Mouse (Mus musculus) heart, postnatal 36 days (tissue): ENCODE results near the gene Sh3glb1. TPM values are rescaled to one million over a fixed set of nuclear protein-coding genes. Genes with fewer than 3 reads are reported as not detected.

ENCODE experiments used
- total RNA-seq, 2 experiments: library from RNA; stranded (reverse); gene quantifications; 2 replicates each; pipeline ENCODE4 v1.2.3; 2021

Sh3glb1 gene
- total RNA-seq, 2 experiments from 2014 or later, result 372 to 397 TPM

Other genes starting within 250 kb of the Sh3glb1 start
- 10 to 100 TPM in 1 of 2 experiments, 1 to 10 TPM in 1; 8.8 to 11.2 TPM for gene Hs2st1, start 150.2 kb downstream of the Sh3glb1 start, total RNA-seq
- 100 to 1,000 TPM; 134 to 135 TPM for gene Selenof, start 150.0 kb downstream of the Sh3glb1 start, total RNA-seq
- 1 to 10 TPM; 1.0 to 1.2 TPM for gene Clca3a1, start 40.6 kb upstream of the Sh3glb1 start, total RNA-seq
- gene Clca3a2, start 99.2 kb upstream of the Sh3glb1 start, total RNA-seq, result under 1 TPM in 1 of 2 experiments, not detected in 1; 0.36 TPM
- not detected for gene Clca3b, start 129.0 kb upstream of the Sh3glb1 start, total RNA-seq
- gene Clca4b, start 212.2 kb upstream of the Sh3glb1 start, total RNA-seq, result not detected